Mouse (Mus musculus): ENCODE data around the gene Pde7b. TPM values are rescaled to one million over a fixed set of nuclear protein-coding genes. Genes with fewer than 3 reads are reported as not detected.
"Not testable (repeated sequence)": the region's sequence is repeated elsewhere in the genome, so short reads cannot be mapped to it uniquely, and the experiment has no call there.

Gene Pde7b
- polyA plus RNA-seq, 1 experiment = 1.8 TPM

GRCm38 (mm10) chr10:20571521-20571920, 153.4 kb downstream of the Pde7b start:
- 70% methylated on average over 2 of the region's 2 CpGs for WGBS
- no peak for DNase-seq (ENCODE audit: low read depth, low spot score)

- 32% methylated on average over 6 of the region's 6 CpGs for WGBS
- DNase-seq (ENCODE audit: low read depth, low spot score) = no peak
These were observed 156.2 kb downstream of the Pde7b start for GRCm38 (mm10) chr10:20568630-20569029.

- 98% methylated on average over 5 of the region's 5 CpGs for WGBS
- no peak for DNase-seq (ENCODE audit: low read depth, low spot score)
These were observed 157.1 kb downstream of the Pde7b start for GRCm38 (mm10) chr10:20567684-20568236.

- DNase-seq (ENCODE audit: low read depth, low spot score) = no peak
- WGBS = 65% methylated on average over 7 of the region's 7 CpGs
These were observed 168.4 kb downstream of the Pde7b start for GRCm38 (mm10) chr10:20556477-20556876.

GRCm38 (mm10) chr10:20551341-20551740, 173.5 kb downstream of the Pde7b start:
- no peak for DNase-seq (ENCODE audit: low read depth, low spot score)

GRCm38 (mm10) chr10:20550771-20551170, 174.1 kb downstream of the Pde7b start:
- DNase-seq (ENCODE audit: low read depth, low spot score) = no peak

GRCm38 (mm10) chr10:20550161-20550560, 174.7 kb downstream of the Pde7b start:
- no peak for DNase-seq (ENCODE audit: low read depth, low spot score)
- 89% methylated on average over 5 of the region's 5 CpGs for WGBS

More at GRCm38 (mm10) chr10:20550771-20551170, 174.1 kb downstream of the Pde7b start:
- WGBS = 61% methylated on average over 3 of the region's 3 CpGs

GRCm38 (mm10) chr10:20548833-20549710, 175.8 kb downstream of the Pde7b start:
- 65% methylated on average over 13 of the region's 13 CpGs for WGBS
- DNase-seq (ENCODE audit: low read depth, low spot score) = no peak

GRCm38 (mm10) chr10:20547951-20548551, 176.8 kb downstream of the Pde7b start:
- DNase-seq (ENCODE audit: low read depth, low spot score) = no peak

GRCm38 (mm10) chr10:20543121-20543520, 181.8 kb downstream of the Pde7b start:
- 70% methylated on average over 3 of the region's 3 CpGs for WGBS
- DNase-seq (ENCODE audit: low read depth, low spot score) = no peak

More at GRCm38 (mm10) chr10:20547951-20548551, 176.8 kb downstream of the Pde7b start:
- WGBS = 26% methylated on average over 19 of the region's 19 CpGs

- 15% methylated on average over 5 of the region's 5 CpGs for WGBS
- no peak for DNase-seq (ENCODE audit: low read depth, low spot score)
These were observed 191.1 kb downstream of the Pde7b start for GRCm38 (mm10) chr10:20533811-20534210.

- DNase-seq (ENCODE audit: low read depth, low spot score) = no peak
- 84% methylated on average over 5 of the region's 5 CpGs for WGBS
These were observed 193.0 kb downstream of the Pde7b start for GRCm38 (mm10) chr10:20531921-20532320.

GRCm38 (mm10) chr10:20528544-20529411, 196.1 kb downstream of the Pde7b start:
- 77% methylated on average over 20 of the region's 20 CpGs for WGBS

GRCm38 (mm10) chr10:20527737-20528136, 197.1 kb downstream of the Pde7b start:
- 75% methylated on average over 4 of the region's 4 CpGs for WGBS

More at GRCm38 (mm10) chr10:20528544-20529411, 196.1 kb downstream of the Pde7b start:
- no peak for DNase-seq (ENCODE audit: low read depth, low spot score)

GRCm38 (mm10) chr10:20518529-20518889, 206.4 kb downstream of the Pde7b start:
- 88% methylated on average over 9 of the region's 9 CpGs for WGBS
- DNase-seq (ENCODE audit: low read depth, low spot score) = no peak

More at GRCm38 (mm10) chr10:20527737-20528136, 197.1 kb downstream of the Pde7b start:
- DNase-seq (ENCODE audit: low read depth, low spot score) = no peak

- DNase-seq (ENCODE audit: low read depth, low spot score) = not testable (repeated sequence)
- 73% methylated on average over 9 of the region's 9 CpGs for WGBS
These were observed 206.9 kb downstream of the Pde7b start for GRCm38 (mm10) chr10:20517756-20518528.

GRCm38 (mm10) chr10:20513891-20514290, 211.0 kb downstream of the Pde7b start:
- no peak for DNase-seq (ENCODE audit: low read depth, low spot score)
- WGBS = 81% methylated on average over 4 of the region's 4 CpGs

GRCm38 (mm10) chr10:20513461-20513860, 211.4 kb downstream of the Pde7b start:
- WGBS = 90% methylated on average over 5 of the region's 5 CpGs
- no peak for DNase-seq (ENCODE audit: low read depth, low spot score)

- no peak for DNase-seq (ENCODE audit: low read depth, low spot score)
- WGBS = 85% methylated on average over 4 of the region's 4 CpGs
These were observed 215.1 kb downstream of the Pde7b start for GRCm38 (mm10) chr10:20509819-20510218.

Measured in large intestine, adult 2 months (tissue).